Mouse (Mus musculus) embryonic facial prominence, embryonic 13.5 days (tissue): ENCODE results near the gene Hps4. TPM values are rescaled to one million over a fixed set of nuclear protein-coding genes. Genes with fewer than 3 reads are reported as not detected.

Experiments
- ATAC-seq: fragments of 200-750 bp; cut with Nextera tagmentation; 2 replicates; pipeline ENCODE4 v1.8.0; 2017; ENCODE audit warnings: low read depth; ENCODE audit not compliant: insufficient number of reproducible peaks, insufficient read depth, low FRiP score, low TSS enrichment
- H3K27ac ChIP-seq: fragments of 300-500 bp; sonication (generic); 2 replicates; pipeline ENCODE4 v1.5.1; 2015; ENCODE audit warnings: moderate library complexity, mild to moderate bottlenecking, inconsistent platforms
- H3K27me3 ChIP-seq: fragments of 300-500 bp; sonication (generic); 2 replicates; pipeline ENCODE4 v1.6.1; 2015; ENCODE audit warnings: mild to moderate bottlenecking, inconsistent platforms
- H3K36me3 ChIP-seq: fragments of 300-500 bp; sonication (generic); 2 replicates; pipeline ENCODE4 v1.6.1; 2015; ENCODE audit warnings: mild to moderate bottlenecking, inconsistent platforms
- H3K4me1 ChIP-seq: fragments of 300-500 bp; sonication (generic); 2 replicates; pipeline ENCODE4 v1.6.1; 2015; ENCODE audit warnings: inconsistent platforms
- H3K4me2 ChIP-seq: fragments of 300-500 bp; sonication (generic); 2 replicates; pipeline ENCODE4 v1.6.1; 2015; ENCODE audit warnings: moderate library complexity, mild to moderate bottlenecking, inconsistent platforms
- H3K4me3 ChIP-seq: fragments of 300-500 bp; sonication (generic); 2 replicates; pipeline ENCODE4 v1.5.1; 2015; ENCODE audit warnings: mild to moderate bottlenecking, inconsistent platforms
- H3K9ac ChIP-seq: fragments of 300-500 bp; sonication (generic); 2 replicates; pipeline ENCODE4 v1.6.1; 2015; ENCODE audit warnings: mild to moderate bottlenecking, inconsistent platforms
- H3K9me3 ChIP-seq: fragments of 300-500 bp; sonication (generic); 2 replicates; pipeline ENCODE4 v1.6.1; 2016; ENCODE audit warnings: inconsistent platforms
- WGBS: fragments of 180-500 bp; shearing (Covaris S2); methylation state at CpG from one replicate; pipeline ENCODE4 v1.1.7; 2015; ENCODE audit warnings: mixed read lengths; 5-methylcytosine and 5-hydroxymethylcytosine counted together
- polyA plus RNA-seq: library from polyadenylated mRNA; unstranded; fragments of >200 nt; fragmentation: Nextera tagmentation; extraction: Ambion mirVana; gene quantifications from 2 replicates; pipeline ENCODE4 v1.2.1, GENCODE M21; 2015

The Hps4 gene
- polyA plus RNA-seq, 1 experiment from 2014 or later, result 42.9 TPM

DNA sequence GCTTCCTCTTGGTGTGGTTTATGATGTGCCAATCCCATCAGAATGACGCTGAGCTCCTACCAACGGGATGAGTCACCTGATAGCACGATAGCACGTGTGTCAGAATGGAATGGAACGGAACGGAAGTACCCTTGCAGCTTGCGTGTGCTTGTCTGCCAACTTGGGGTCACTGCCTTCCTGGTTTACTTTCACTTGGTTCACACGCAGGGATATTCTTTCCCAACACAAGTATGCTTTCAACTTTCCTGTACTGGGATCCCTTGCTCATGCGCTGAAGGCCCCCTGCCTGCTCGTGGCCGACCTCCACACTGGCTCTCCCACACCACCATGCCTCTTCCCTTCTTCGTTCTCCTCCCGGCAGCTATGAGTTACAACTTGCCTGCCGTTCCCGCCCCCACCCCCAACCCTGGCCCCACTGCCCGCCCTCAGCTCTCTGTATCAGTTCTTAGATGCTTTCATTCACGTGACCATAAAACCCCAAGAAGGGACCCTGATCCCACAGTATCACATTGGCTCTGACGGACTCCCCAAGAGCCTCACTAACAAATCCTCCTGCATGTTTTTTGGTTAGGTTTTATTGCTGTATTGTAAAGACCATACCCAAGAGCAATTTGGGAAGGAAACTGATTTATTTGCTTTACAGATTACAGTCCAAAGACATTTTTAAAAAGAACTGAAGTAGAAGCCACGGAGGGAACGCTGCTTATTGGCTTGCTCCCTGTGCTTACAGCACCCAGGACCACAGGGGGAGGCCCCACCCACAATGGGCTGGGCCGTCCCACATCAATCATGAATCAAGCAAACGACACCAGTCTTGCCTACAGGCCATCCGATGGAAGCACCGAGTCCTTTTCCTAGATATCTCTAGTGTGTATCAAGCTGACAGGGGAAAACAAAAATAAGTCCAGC, 18.0 kb upstream of the Hps4 start:
- peak overlapping the region; percentile 64 for H3K27ac ChIP-seq
- H3K9ac ChIP-seq, result 0 out of 2 replicates have a peak overlapping the region, but pooled peaks have one; percentile 28
- H3K9me3 ChIP-seq, result no peaks in the 10 kb centered on the region
- WGBS, result 27% methylated on average over 24 of the region's 24 CpGs
- no peaks in the 10 kb centered on the region for H3K27me3 ChIP-seq
- H3K4me2 ChIP-seq, result peak overlapping the region; percentile 70
- no peak for ATAC-seq
- peaks cover 22% of the 10 kb centered on the region for H3K36me3 ChIP-seq
- H3K4me3 ChIP-seq, result peak overlapping the region; percentile 100
- peaks cover 5% of the 10 kb centered on the region for H3K4me1 ChIP-seq

DNA sequence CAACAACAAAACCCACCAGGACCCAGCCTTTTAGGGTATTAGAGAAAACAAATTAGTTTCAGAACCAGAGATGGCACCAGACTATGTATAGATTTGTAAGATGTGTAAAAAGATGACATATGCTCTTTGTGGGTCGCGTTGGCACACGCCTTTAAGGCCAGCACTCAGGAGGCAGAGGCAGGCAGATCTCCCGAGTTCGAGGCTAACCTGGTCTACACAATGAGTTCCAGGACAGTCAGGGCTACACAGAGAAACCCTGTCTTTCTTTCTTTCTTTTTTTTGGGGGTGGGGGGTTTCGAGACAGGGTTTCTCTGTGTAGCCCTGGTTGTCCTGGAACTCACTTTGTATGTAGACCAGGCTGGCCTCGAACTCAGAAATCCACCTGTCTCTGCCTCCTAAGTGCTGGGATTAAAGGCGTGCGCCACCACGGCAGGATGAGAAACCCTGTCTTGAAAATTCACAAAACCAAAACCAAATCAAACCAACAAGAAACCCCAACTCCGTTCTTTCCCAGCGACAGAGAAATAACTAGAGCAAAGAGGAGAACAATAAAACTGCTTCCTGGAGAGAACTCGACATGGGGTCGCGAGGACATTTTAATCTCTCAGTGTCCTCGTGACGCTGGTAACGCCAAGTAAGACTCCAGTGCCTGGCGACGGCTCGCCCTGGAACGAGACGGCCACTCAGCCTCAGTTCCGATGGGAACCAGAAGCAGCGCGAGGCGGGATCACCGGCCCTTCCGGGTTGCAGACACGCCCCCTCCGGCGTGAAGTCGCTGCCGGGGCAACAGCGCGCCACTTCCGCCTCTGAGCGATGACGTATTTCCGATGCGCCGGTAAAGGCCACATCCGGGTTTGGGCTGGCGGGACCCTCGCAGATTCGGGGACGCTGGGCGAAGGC, 17.1 kb upstream of the Hps4 start, which contains the start of gene Tfip11:
Tfip11 (plus strand) TSS at position 813 of the 900 bp plus-strand sequence.
- 7% methylated on average over 48 of the region's 48 CpGs for WGBS
- H3K4me2 ChIP-seq, result peak within 1 kb of the TSS; percentile 70
- H3K4me3 ChIP-seq, result peak within 1 kb of the TSS; percentile 100
- no peaks in the 10 kb centered on the region for H3K27me3 ChIP-seq
- H3K36me3 ChIP-seq, result peaks cover 31% of the 10 kb centered on the region
- H3K4me1 ChIP-seq, result peaks cover 5% of the 10 kb centered on the region
- peak within 1 kb of the TSS; percentile 87 for H3K9ac ChIP-seq
- no peaks in the 10 kb centered on the region for H3K9me3 ChIP-seq
- H3K27ac ChIP-seq, result peak within 1 kb of the TSS; percentile 64
- peak; percentile 82 for ATAC-seq

DNA sequence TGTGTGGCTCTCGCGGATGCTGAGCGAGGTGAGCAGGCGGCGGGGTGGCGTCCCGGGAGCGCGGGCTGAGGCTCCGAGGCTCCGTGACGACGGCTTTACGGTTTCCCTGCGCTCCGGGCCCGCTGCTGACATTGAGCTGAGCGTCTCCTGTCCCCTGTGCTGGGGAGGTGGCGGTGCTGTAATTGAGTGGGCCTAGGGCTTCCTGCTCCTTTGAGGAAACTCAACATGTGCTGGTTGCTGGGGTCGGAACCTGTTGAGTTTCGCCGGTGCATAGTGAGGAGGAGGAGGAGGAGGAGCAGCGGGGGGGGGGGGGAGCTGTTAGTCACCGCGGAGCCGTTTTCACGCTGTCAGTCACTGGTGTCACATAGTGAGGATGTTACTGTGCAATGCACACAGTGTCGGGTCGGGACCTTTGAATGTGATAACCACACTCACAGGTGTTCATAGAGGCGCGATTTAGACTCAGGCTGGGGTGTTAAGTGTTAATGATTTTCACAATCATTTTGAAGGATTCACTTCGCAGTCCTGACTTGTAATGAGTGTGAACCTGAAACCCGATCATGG, 16.4 kb upstream of the Hps4 start:
- WGBS, result 1% methylated on average over 32 of the region's 33 CpGs
- Histone ChIP-seq H3K4me2 (peak overlapping the region; percentile 70), H3K36me3 (peaks cover 38% of the 10 kb centered on the region), H3K9ac (peak overlapping the region; percentile 87), H3K9me3 (no peaks in the 10 kb centered on the region), H3K4me1 (peaks cover 5% of the 10 kb centered on the region), H3K27me3 (no peaks in the 10 kb centered on the region), H3K4me3 (peak overlapping the region; percentile 100), H3K27ac (0 out of 2 replicates have a peak overlapping the region, but pooled peaks have one; percentile 33)
- peak; percentile 50; the same call in 1 of the 2 replicates for ATAC-seq

DNA sequence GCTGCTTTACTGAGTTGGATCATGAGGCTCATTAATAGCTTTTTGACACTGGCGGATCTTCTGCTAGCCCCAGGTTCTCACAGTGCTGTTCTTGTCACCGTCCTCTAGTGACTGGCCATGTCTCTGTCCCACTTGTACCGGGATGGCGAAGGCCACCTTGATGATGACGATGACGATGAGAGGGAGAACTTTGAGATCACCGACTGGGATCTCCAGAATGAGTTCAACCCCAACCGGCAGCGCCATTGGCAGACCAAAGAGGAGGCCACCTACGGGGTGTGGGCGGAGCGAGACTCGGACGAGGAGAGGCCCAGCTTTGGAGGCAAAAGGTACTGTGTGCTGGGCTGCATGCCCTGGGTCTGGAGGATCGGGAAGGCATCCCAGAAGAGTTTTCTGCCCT, 15.0 kb upstream of the Hps4 start:
- Histone ChIP-seq H3K4me2 (no peak overlapping the region), H3K4me3 (no peak overlapping the region), H3K9ac (no peak overlapping the region), H3K27ac (no peak overlapping the region), H3K4me1 (peaks cover 5% of the 10 kb centered on the region), H3K9me3 (no peaks in the 10 kb centered on the region), H3K36me3 (peaks cover 52% of the 10 kb centered on the region), H3K27me3 (no peaks in the 10 kb centered on the region)
- no peak for ATAC-seq
- 89% methylated on average over 15 of the region's 15 CpGs for WGBS

DNA sequence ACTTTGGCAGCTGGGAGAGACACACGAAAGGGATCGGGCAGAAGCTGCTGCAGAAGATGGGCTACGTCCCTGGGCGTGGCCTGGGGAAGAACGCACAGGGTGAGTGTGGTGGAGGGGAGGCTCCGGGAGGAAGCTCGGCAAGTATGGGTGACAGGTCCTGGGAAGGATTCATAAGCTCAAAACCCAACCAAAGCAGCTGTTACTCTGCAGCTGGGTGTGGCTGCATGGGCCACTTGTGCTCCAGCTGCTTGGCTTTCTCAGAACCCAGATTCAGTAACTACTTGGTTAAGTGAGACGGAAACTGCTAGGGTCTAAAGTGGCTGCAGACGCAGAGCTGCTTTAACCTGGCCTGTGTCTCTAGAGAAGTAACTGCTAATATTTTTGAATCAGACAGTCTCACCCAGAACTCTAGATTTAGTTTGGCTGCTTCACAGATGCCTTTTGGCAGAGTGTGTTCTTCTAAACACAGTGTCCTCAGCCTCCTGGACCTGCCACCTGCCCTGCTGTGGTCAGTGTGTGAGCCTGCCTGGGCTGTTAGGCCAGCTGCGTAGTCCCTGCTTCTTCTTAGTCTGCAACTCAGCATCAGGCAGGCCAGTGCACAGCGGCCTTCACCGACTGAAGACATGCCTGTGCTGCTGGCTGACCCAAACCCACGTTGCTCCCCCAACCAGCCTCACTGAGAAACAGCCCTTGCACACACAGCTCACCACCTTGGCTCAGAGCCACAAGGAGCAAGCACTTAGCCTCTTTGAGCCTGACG, 12.9 kb upstream of the Hps4 start:
- H3K4me2 ChIP-seq, result no peak overlapping the region
- no peaks in the 10 kb centered on the region for H3K27me3 ChIP-seq
- WGBS, result 93% methylated on average over 14 of the region's 14 CpGs
- H3K4me3 ChIP-seq, result no peak overlapping the region
- peaks cover 5% of the 10 kb centered on the region for H3K4me1 ChIP-seq
- no peak overlapping the region for H3K27ac ChIP-seq
- no peak for ATAC-seq
- H3K9ac ChIP-seq, result no peak overlapping the region
- H3K9me3 ChIP-seq, result no peaks in the 10 kb centered on the region
- peaks cover 73% of the 10 kb centered on the region for H3K36me3 ChIP-seq

DNA sequence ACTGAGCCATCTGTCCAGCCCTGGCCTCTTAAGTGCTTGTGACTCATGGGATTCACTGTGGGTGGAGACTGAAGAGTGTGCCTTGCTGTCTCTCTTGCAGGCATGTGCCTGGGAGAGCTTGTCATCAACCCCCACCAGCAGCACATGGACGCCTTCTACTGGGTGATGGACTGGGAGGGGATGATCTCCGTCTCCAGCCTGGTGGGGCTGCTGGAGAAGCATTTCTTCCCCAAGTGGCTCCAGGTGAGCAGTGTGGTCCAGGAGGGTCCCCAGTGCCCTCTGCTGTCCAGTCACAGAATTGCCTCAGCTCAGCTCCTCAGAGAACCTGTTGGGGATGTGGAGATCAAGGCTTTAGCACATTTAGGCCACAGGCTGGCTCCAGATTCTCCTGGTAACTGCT, 7.4 kb upstream of the Hps4 start:
- Histone ChIP-seq H3K9ac (no peak overlapping the region), H3K4me2 (no peak overlapping the region), H3K9me3 (no peaks in the 10 kb centered on the region), H3K27me3 (no peaks in the 10 kb centered on the region), H3K4me1 (no peaks in the 10 kb centered on the region), H3K27ac (no peak overlapping the region), H3K36me3 (peaks cover 97% of the 10 kb centered on the region), H3K4me3 (no peak overlapping the region)
- ATAC-seq, result no peak
- 31% methylated on average over 2 of the region's 2 CpGs for WGBS

DNA sequence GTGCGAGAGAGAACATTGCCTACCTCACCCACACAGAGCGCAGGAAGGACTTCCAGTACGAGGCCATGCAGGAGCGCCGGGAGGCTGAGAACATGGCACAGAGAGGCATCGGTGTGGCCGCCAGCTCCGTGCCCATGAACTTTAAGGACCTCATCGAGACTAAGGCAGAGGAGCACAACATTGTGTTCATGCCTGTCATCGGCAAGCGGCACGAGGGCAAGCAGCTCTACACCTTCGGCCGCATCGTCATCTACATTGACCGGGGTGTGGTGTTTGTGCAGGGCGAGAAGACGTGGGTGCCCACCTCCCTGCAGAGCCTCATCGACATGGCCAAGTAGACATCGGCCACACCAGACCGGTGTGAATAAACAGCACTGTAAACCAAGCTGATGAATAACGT, 5.9 kb upstream of the Hps4 start:
- H3K36me3 ChIP-seq, result peaks cover 88% of the 10 kb centered on the region

DNA sequence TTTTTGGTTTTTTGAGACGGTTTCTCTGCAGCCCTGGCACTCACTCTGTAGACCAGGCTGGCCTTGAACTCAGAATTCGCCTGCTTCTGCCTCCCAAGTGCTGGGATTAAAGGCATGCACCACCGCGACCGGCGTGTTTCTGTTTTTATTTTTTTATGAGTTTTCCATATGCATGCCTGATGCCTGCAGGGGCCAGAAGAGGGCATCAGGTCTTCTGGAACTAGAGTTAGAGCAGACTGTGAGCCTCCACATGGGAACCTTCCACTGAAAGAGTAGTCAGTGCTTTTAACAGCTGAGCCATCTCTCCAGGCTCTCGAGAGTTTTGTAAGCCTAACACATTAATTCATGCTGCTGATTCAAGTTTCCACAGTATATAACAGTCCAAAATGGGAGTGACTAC, 3.7 kb upstream of the Hps4 start:
- peaks cover 66% of the 10 kb centered on the region for H3K36me3 ChIP-seq
- no peak overlapping the region for H3K4me3 ChIP-seq
- H3K27ac ChIP-seq, result no peak overlapping the region
- H3K27me3 ChIP-seq, result no peaks in the 10 kb centered on the region
- WGBS, result 68% methylated on average over 7 of the region's 7 CpGs
- H3K9me3 ChIP-seq, result no peaks in the 10 kb centered on the region
- H3K4me2 ChIP-seq, result no peak overlapping the region
- H3K9ac ChIP-seq, result no peak overlapping the region
- peaks cover 20% of the 10 kb centered on the region for H3K4me1 ChIP-seq
- no peak for ATAC-seq

More for the DNA sequence above, 5.9 kb upstream of the Hps4 start:
- Histone ChIP-seq H3K4me2 (no peak overlapping the region), H3K4me3 (no peak overlapping the region), H3K9me3 (no peaks in the 10 kb centered on the region), H3K4me1 (peaks cover 6% of the 10 kb centered on the region), H3K27ac (no peak overlapping the region), H3K9ac (no peak overlapping the region), H3K27me3 (no peaks in the 10 kb centered on the region)
- no peak for ATAC-seq
- WGBS, result 94% methylated on average over 22 of the region's 22 CpGs

DNA sequence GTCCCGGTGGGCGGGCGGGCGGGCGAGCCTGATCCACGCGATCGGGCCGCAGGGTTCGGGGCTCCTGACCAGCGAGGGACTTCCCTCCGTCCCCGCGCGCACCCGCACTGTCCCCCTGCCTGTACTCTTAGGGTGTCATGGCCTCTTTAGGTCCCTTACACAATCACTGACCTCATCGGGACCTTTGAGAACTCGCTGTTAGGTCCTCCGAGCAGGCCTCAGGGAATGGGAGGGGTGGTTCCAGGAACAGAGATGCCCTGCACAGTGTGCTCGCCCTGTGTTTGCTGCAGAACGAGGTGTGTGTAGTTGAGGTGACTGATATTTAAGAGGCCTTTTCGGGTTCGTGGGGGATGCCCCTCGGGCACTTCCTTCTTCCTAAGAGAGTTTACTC, 317 bp downstream of the Hps4 start:
- no peaks in the 10 kb centered on the region for H3K27me3 ChIP-seq
- H3K27ac ChIP-seq, result peak overlapping the region; percentile 33
- H3K4me3 ChIP-seq, result peak overlapping the region; percentile 96
- peaks cover 59% of the 10 kb centered on the region for H3K36me3 ChIP-seq
- WGBS, result under 1% methylated on average over 24 of the region's 24 CpGs
- peak overlapping the region; percentile 92 for H3K9ac ChIP-seq
- ATAC-seq, result no peak
- no peaks in the 10 kb centered on the region for H3K9me3 ChIP-seq
- peak overlapping the region; percentile 86 for H3K4me2 ChIP-seq
- peaks cover 38% of the 10 kb centered on the region for H3K4me1 ChIP-seq

DNA sequence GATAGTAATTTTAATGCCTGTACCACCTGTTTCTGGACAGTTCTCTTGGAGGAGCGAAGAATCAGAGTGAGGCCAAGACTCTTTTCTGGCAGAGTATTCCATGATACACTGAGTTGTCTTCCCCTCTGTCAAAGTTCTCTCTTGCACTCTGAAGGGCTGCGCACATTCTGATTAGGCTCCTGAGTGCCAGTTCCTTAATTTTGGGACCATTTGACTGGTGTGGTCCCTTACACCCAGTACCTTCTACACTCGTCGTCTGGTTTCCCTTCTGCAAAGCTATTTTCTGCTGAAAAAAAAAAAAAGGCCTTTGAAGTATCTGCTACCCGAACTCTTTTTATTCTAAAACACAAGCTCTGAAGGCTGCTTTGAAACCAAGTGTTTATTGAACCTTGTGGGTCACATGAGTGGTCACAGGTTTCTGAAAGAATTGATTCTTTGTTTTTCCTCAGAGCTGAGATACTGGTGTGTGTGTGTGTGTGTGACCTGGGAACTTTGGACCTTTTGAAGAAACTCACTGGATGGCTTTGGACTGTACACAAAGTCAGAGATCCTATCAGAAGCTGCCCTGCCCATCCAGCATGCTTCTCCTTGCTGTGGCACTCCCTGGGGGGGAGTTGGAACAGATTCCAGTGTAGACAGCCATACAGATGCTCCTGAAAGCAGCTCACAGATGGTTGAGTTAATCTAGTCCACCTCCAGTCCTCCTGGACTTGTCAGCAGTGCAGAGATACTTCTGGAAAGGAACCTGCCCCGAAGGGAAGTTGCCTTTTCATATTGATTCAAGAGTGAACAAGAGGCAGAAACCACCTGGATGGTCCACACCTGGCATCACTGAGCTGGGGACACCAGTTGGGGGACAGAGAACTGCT, 1.4 kb downstream of the Hps4 start:
- Histone ChIP-seq H3K27ac (no peak overlapping the region), H3K4me2 (peak overlapping the region; percentile 86), H3K4me3 (peak overlapping the region; percentile 96; the same call in 1 of the 2 replicates), H3K4me1 (peaks cover 38% of the 10 kb centered on the region), H3K36me3 (peaks cover 56% of the 10 kb centered on the region), H3K9ac (peak overlapping the region; percentile 92; the same call in 1 of the 2 replicates), H3K27me3 (no peaks in the 10 kb centered on the region), H3K9me3 (no peaks in the 10 kb centered on the region)
- WGBS, result 75% methylated on average over 6 of the region's 6 CpGs
- no peak for ATAC-seq
